Mouse (Mus musculus) liver, embryonic 14.5 days (tissue): ENCODE data around the gene Arhgap17. TPM values are rescaled to one million over a fixed set of nuclear protein-coding genes. Genes with fewer than 3 reads are reported as not detected.

Source experiments
- ATAC-seq: fragments of 200-750 bp; cut with Nextera tagmentation; 2 replicates; pipeline ENCODE4 v1.8.0; 2017; ENCODE audit warnings: moderate number of reproducible peaks, mild to moderate bottlenecking, moderate library complexity; ENCODE audit not compliant: insufficient read depth
- DNase-seq, 3 experiments: peaks; one replicate each; pipeline ENCODE4 v3.0.0-alpha.2; 2012 to 2013; ENCODE audit warnings: low read depth in 3 of 3, low spot score in 3 of 3
- H3K27ac ChIP-seq: fragments of 300-500 bp; sonication (generic); 2 replicates; pipeline ENCODE4 v1.5.1; 2014; ENCODE audit warnings: moderate library complexity, mild to moderate bottlenecking, control low read depth, inconsistent platforms
- H3K27me3 ChIP-seq: fragments of 300-500 bp; sonication (generic); 2 replicates; pipeline ENCODE4 v1.6.1; 2014; ENCODE audit warnings: mild to moderate bottlenecking, low read length, moderate library complexity; ENCODE audit not compliant: control insufficient read depth, insufficient read depth
- H3K36me3 ChIP-seq: fragments of 300-500 bp; sonication (generic); replicated peaks from 2 replicates; pipeline ENCODE4 v1.6.1; 2014; ENCODE audit warnings: low read depth; ENCODE audit not compliant: control insufficient read depth, insufficient read depth
- H3K4me1 ChIP-seq, 2 experiments: fragments of 200-500 bp in 1 of 2; fragments of 300-500 bp in 1 of 2; sonication (generic) in 1 of 2; replicated peaks; 2 replicates each; pipeline ENCODE4 v1.6.1; 2012 to 2014; ENCODE audit warnings: antibody characterized with exemption in 1 of 2, inconsistent platforms in 1 of 2, low read length in 1 of 2; ENCODE audit not compliant: control insufficient read depth in 2 of 2, insufficient read depth in 2 of 2
- H3K4me2 ChIP-seq: fragments of 300-500 bp; sonication (generic); 2 replicates; pipeline ENCODE4 v1.6.1; 2014; ENCODE audit warnings: low read depth, mild to moderate bottlenecking, control low read depth, moderate library complexity
- H3K4me3 ChIP-seq, 2 experiments: fragments of 200-500 bp in 1 of 2; fragments of 300-500 bp in 1 of 2; sonication (generic) in 1 of 2; 2 replicates each; pipeline ENCODE4 v1.5.1; 2012 to 2014; ENCODE audit warnings: low read depth in 2 of 2, low read length in 2 of 2, mild to moderate bottlenecking in 2 of 2, control low read depth in 1 of 2, inconsistent platforms in 1 of 2, moderate library complexity in 1 of 2; ENCODE audit not compliant: insufficient read depth in 1 of 2
- H3K9ac ChIP-seq: fragments of 300-500 bp; sonication (generic); replicated peaks from 2 replicates; pipeline ENCODE4 v1.6.1; 2014; ENCODE audit warnings: mild to moderate bottlenecking, control low read depth, moderate library complexity
- H3K9me3 ChIP-seq: fragments of 300-500 bp; sonication (generic); 2 replicates; pipeline ENCODE4 v1.6.1; 2016; ENCODE audit warnings: low read length, mixed read lengths; ENCODE audit not compliant: control insufficient read depth
- CTCF ChIP-seq: IDR thresholded peaks from 2 replicates; pipeline ENCODE4 v1.5.1; 2016; ENCODE audit warnings: antibody characterized with exemption, low read depth, control low read depth
- EP300 ChIP-seq: IDR thresholded peaks from 2 replicates; pipeline ENCODE4 v1.6.1; 2016; ENCODE audit warnings: antibody characterized with exemption, low read depth
- WGBS: fragments of 180-500 bp; shearing (Covaris S2); extraction: QIAGEN DNeasy Blood & Tissue Kit; methylation state at CpG from one replicate; pipeline ENCODE4 v1.1.7; 2014; ENCODE audit not compliant: insufficient replicate concordance; 5-methylcytosine and 5-hydroxymethylcytosine counted together
- polyA plus RNA-seq, 2 experiments: library from polyadenylated mRNA; depleted of rRNA in 1 of 2; stranded (reverse) in 1 of 2; unstranded in 1 of 2; fragments of >200 nt; fragmentation: Nextera tagmentation in 1 of 2; extraction: Ambion mirVana in 1 of 2; gene quantifications; 2 replicates each; pipeline versions ENCODE4 v1.2.1 to v1.2.3; 2012 to 2014

The Arhgap17 gene
- polyA plus RNA-seq, 2 experiments, result 10.2 to 10.9 TPM

DNA sequence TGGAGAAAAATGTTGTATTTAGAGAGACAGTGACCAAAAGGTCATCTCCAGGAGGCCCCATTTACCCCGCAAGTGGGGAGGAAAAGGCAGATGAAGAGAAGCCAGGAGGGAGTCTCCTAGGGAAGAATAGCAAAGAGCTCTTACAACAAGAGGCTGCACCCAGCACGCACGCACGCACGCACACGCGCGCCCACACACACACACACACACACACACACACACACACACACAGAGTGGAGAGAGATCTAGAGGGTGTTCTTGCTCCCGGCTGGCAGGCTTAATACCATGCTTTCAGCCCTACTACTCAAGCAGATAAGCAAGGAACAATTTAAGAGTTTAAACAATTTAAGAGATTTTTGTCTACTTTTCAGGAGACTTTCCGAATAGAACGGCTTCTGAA, 19.9 kb downstream of the Arhgap17 start:
- Histone ChIP-seq H3K4me3 (no peak overlapping the region), H3K27ac (no peak overlapping the region), H3K9me3 (no peaks in the 10 kb centered on the region), H3K4me1 (peaks cover 36 to 56% of the 10 kb centered on the region in 2 experiments), H3K27me3 (no peaks in the 10 kb centered on the region), H3K4me2 (no peak overlapping the region), H3K36me3 (no peaks in the 10 kb centered on the region), H3K9ac (no peak overlapping the region)
- ATAC-seq (no peak), DNase-seq (no peak)
- WGBS, result 83% methylated on average over 11 of the region's 11 CpGs
- no peak for TF ChIP-seq EP300
- no peak for TF ChIP-seq CTCF

DNA sequence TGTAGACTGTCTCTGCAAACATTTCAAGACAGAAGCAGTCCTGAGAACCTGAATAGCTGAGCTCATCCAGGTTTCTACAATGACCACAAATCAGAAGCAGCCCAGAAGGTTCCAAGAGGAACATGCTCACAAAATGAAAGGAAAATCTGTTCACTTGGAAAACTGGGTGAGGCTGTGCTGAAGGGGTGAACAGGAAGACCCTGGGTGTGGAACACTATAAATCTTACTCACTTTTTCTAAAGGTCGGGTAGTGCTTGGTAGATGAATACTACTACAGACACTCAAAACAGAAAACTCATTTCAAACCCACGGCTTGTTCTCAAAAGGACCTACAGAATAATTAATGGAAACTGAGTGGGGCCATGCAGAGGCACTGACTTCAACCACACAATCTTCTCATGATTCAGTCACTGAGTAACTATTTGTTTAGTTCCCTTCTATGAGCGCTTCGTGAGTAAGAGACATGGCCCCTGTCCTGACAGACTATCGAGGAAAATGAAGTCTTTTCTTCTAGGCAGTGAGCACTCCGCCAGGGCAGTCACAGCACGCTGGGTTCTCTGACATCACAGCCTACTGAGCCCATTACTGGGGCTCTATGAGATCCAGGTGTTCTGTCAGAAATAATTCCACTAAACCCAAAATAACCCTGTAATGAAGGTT, 23.0 kb downstream of the Arhgap17 start:
- Histone ChIP-seq H3K9me3 (no peaks in the 10 kb centered on the region), H3K27ac (no peak overlapping the region), H3K36me3 (no peaks in the 10 kb centered on the region), H3K4me1 (peaks cover 7 to 33% of the 10 kb centered on the region in 2 experiments), H3K4me3 (no peak overlapping the region), H3K27me3 (no peaks in the 10 kb centered on the region), H3K9ac (no peak overlapping the region), H3K4me2 (no peak overlapping the region)
- 77% methylated on average over 7 of the region's 7 CpGs for WGBS
- no peak for DNase-seq
- no peak for ATAC-seq
- TF ChIP-seq EP300 (no peak), CTCF (no peak)

DNA sequence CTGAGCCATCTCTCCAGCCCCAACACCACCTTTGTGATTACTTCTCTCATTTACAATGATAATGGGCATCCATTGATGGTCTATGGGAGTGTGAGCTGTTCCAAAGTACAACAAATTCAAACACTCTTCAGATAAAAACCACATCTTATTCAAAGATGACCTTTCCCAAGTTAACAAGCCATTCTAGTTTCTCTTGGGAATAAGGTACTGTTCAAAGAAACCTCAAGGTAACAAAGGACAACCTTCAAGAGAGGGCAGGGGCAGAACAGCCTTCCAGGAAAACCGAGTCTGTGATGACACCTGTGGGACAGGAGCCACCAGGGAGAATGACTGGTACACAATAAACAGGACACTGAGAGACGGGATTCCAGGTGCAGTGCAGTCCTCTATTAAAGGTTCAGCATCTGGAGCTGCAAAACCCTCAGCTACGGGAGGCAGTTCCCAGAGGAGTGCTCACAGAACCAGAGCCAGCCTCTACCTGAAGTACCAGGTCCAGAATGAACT, 24.6 kb downstream of the Arhgap17 start:
- ATAC-seq, result no peak
- 74% methylated on average over 3 of the region's 3 CpGs for WGBS
- TF ChIP-seq CTCF, result no peak
- TF ChIP-seq EP300, result no peak

DNA sequence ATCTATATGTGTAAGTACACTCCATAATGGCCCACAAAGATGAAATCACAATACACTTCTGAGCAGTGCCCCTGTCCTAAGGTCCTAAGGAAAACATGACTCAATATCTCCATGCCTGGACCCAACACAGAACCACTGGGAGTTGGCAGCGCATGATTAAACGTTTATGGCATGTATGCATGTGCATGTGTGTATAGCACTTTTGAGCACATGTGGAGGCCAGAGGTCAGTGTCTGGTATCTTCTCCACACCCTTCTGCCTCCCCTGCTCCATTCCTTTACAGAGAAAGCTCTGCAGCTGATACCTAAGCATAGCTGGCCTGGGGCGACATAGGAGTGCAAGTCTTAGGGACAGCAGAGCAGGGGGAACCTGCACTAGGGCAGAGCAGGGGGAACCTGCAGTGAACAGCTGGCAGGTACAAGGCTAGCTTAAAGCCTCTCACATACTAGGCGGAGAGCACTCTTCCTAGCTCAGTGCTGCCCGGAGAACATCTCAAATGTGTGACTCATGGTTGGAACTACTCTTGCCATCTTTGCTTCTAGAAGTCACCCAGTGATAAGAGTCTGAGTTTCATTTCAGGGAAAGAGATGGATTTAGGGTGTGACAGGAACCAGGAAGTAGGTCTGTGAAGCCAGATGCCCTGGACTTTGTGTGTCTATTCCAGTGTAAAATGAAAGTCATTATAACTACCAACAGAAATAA, 25.5 kb downstream of the Arhgap17 start:
- Histone ChIP-seq H3K36me3 (no peaks in the 10 kb centered on the region), H3K4me1 (peaks cover 2 to 20% of the 10 kb centered on the region in 2 experiments), H3K4me3 (no peak overlapping the region), H3K27me3 (no peaks in the 10 kb centered on the region), H3K9ac (no peak overlapping the region), H3K4me2 (no peak overlapping the region), H3K27ac (no peak overlapping the region), H3K9me3 (no peaks in the 10 kb centered on the region)
- 74% methylated on average over 5 of the region's 5 CpGs for WGBS
- ATAC-seq (no peak), DNase-seq (no peak)
- TF ChIP-seq EP300 (no peak), CTCF (no peak)

More for the DNA sequence above, 24.6 kb downstream of the Arhgap17 start:
- H3K27ac ChIP-seq, result no peak overlapping the region
- H3K4me2 ChIP-seq, result no peak overlapping the region
- no peak overlapping the region for H3K4me3 ChIP-seq
- no peak overlapping the region for H3K9ac ChIP-seq
- no peak for DNase-seq
- H3K4me1 ChIP-seq, result peaks cover 2 to 22% of the 10 kb centered on the region in 2 experiments
- no peaks in the 10 kb centered on the region for H3K9me3 ChIP-seq
- no peaks in the 10 kb centered on the region for H3K27me3 ChIP-seq
- H3K36me3 ChIP-seq, result no peaks in the 10 kb centered on the region

DNA sequence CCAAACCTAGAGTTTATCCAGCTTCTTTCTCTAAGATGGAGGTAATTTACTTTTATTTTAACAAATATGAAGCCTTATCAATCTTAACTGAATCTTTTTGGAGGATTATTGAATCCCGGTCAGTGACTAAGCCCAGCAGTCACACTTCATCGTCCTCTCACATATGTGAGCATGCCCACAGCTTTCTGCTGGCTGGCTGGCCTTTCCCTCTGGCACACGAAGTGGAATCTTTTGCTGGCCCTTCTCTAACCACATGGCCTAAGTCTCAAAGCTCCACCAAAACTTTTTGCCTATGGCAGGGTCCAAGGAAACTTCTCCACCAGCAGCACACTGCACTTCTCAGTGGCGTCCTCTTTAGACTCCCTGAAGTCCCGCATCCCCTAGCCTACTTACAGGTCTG, 27.8 kb downstream of the Arhgap17 start:
- no peak overlapping the region for H3K9ac ChIP-seq
- no peaks in the 10 kb centered on the region for H3K36me3 ChIP-seq
- no peak for TF ChIP-seq CTCF
- TF ChIP-seq EP300, result no peak
- DNase-seq, result no peak
- H3K4me3 ChIP-seq, result no peak overlapping the region
- ATAC-seq, result no peak
- WGBS, result 71% methylated on average over 5 of the region's 5 CpGs
- peaks cover 0 to 18% of the 10 kb centered on the region in 2 experiments; a peak in 3 of 4 replicates for H3K4me1 ChIP-seq
- H3K27me3 ChIP-seq, result no peaks in the 10 kb centered on the region
- H3K27ac ChIP-seq, result no peak overlapping the region
- no peak overlapping the region for H3K4me2 ChIP-seq
- no peaks in the 10 kb centered on the region for H3K9me3 ChIP-seq
